Mouse (Mus musculus): Measurements from ENCODE around the gene Palld.

Gene Palld

GRCm38 (mm10) chr8:61685280-61685679 is 217.2 kb downstream of the Palld start:
- no peak for DNase-seq (ENCODE audit: low spot score in 2 of 2)

- DNase-seq (ENCODE audit: low spot score in 2 of 2): no peak
These were observed 218.1 kb downstream of the Palld start for GRCm38 (mm10) chr8:61684280-61684939.

- no peak for DNase-seq (ENCODE audit: low spot score in 2 of 2)
These were observed 219.6 kb downstream of the Palld start for GRCm38 (mm10) chr8:61682902-61683301.

GRCm38 (mm10) chr8:61681217-61681616 is 221.3 kb downstream of the Palld start:
- DNase-seq (ENCODE audit: low spot score in 2 of 2): no peak

GRCm38 (mm10) chr8:61677227-61677626 is 225.3 kb downstream of the Palld start:
- DNase-seq (ENCODE audit: low spot score in 2 of 2): no peak

GRCm38 (mm10) chr8:61671151-61671550 is 231.3 kb downstream of the Palld start:
- no peak for DNase-seq (ENCODE audit: low spot score in 2 of 2)

GRCm38 (mm10) chr8:61670376-61670775 is 232.1 kb downstream of the Palld start:
- no peak for DNase-seq (ENCODE audit: low spot score in 2 of 2)

GRCm38 (mm10) chr8:61666919-61667318 is 235.6 kb downstream of the Palld start:
- DNase-seq (ENCODE audit: low spot score in 2 of 2): no peak

GRCm38 (mm10) chr8:61665021-61665420 is 237.5 kb downstream of the Palld start:
- DNase-seq (ENCODE audit: low spot score in 2 of 2): no peak

- DNase-seq (ENCODE audit: low spot score in 2 of 2): no peak
These were observed 238.3 kb downstream of the Palld start for GRCm38 (mm10) chr8:61664162-61664561.

- DNase-seq (ENCODE audit: low spot score in 2 of 2): no peak
These were observed 239.7 kb downstream of the Palld start for GRCm38 (mm10) chr8:61662829-61663228.

GRCm38 (mm10) chr8:61661611-61662010 is 240.9 kb downstream of the Palld start:
- no peak for DNase-seq (ENCODE audit: low spot score in 2 of 2)

GRCm38 (mm10) chr8:61660961-61661360 is 241.5 kb downstream of the Palld start:
- DNase-seq (ENCODE audit: low spot score in 2 of 2): no peak

- DNase-seq (ENCODE audit: low spot score in 2 of 2): no peak
These were observed 250.5 kb downstream of the Palld start for GRCm38 (mm10) chr8:61651955-61652354.

GRCm38 (mm10) chr8:61646195-61646835 is 256.2 kb downstream of the Palld start:
- DNase-seq (ENCODE audit: low spot score in 2 of 2): no peak

- no peak for DNase-seq (ENCODE audit: low spot score in 2 of 2)
These were observed 256.8 kb downstream of the Palld start for GRCm38 (mm10) chr8:61645642-61646041.

GRCm38 (mm10) chr8:61643215-61643614 is 259.3 kb downstream of the Palld start:
- no peak for DNase-seq (ENCODE audit: low spot score in 2 of 2)

GRCm38 (mm10) chr8:61642358-61642847 is 260.1 kb downstream of the Palld start:
- DNase-seq (ENCODE audit: low spot score in 2 of 2): no peak

GRCm38 (mm10) chr8:61639596-61639995 is 262.9 kb downstream of the Palld start:
- no peak for DNase-seq (ENCODE audit: low spot score in 2 of 2)

GRCm38 (mm10) chr8:61639008-61639407 is 263.5 kb downstream of the Palld start:
- DNase-seq (ENCODE audit: low spot score in 2 of 2): no peak

- no peak for DNase-seq (ENCODE audit: low spot score in 2 of 2)
These were observed 264.8 kb downstream of the Palld start for GRCm38 (mm10) chr8:61637736-61638135.

- DNase-seq (ENCODE audit: low spot score in 2 of 2): no peak
These were observed 267.7 kb downstream of the Palld start for GRCm38 (mm10) chr8:61634811-61635210.

GRCm38 (mm10) chr8:61632331-61632730 is 270.2 kb downstream of the Palld start:
- no peak for DNase-seq (ENCODE audit: low spot score in 2 of 2)

GRCm38 (mm10) chr8:61629631-61629968 is 272.9 kb downstream of the Palld start:
- DNase-seq (ENCODE audit: low spot score in 2 of 2): no peak

All from natural killer cell, adult 2 months (primary cell).